Mouse (Mus musculus): Measurements from ENCODE around the gene Dctpp1. TPM values are rescaled to one million over a fixed set of nuclear protein-coding genes. Genes with fewer than 3 reads are reported as not detected.

The Dctpp1 gene
- total and polyA plus RNA-seq, 2 experiments from 2014 or later: 102 to 112 TPM

- no peaks in the 10 kb centered on the region for H3K4me1 ChIP-seq (ENCODE audit: insufficient read depth, low read length)
- H3K36me3 ChIP-seq (ENCODE audit: insufficient read depth, low read length): no peaks in the 10 kb centered on the region
- DNase-seq (ENCODE audit: low spot score) (no peak), ATAC-seq (no peak)
- H3K9me3 ChIP-seq (ENCODE audit: low read length): no peaks in the 10 kb centered on the region
- no peak overlapping the region for H3K4me2 ChIP-seq (ENCODE audit: low read depth, low read length)
- no peaks in the 10 kb centered on the region for H3K27me3 ChIP-seq (ENCODE audit: insufficient read depth, low read length)
- H3K27ac ChIP-seq: no peak overlapping the region
- no peak overlapping the region for H3K9ac ChIP-seq (replicated peaks; ENCODE audit: low read length)
- TF ChIP-seq CTCF (IDR thresholded peaks at IDR 0.05; ENCODE audit: low read depth): no peak
- H3K4me3 ChIP-seq (ENCODE audit: low read length): no peak overlapping the region
- 93% methylated on average over 12 of the region's 12 CpGs for WGBS
Observed at GRCm38 (mm10) chr7:127212432-127213250, 47.9 kb downstream of the Dctpp1 start.

GRCm38 (mm10) chr7:127211014-127211745, 49.3 kb downstream of the Dctpp1 start:
- H3K4me3 ChIP-seq (ENCODE audit: low read length): no peak overlapping the region
- no peaks in the 10 kb centered on the region for H3K27me3 ChIP-seq (ENCODE audit: insufficient read depth, low read length)
- no peak for DNase-seq (ENCODE audit: low spot score)
- H3K9me3 ChIP-seq (ENCODE audit: low read length): no peaks in the 10 kb centered on the region
- H3K4me1 ChIP-seq (ENCODE audit: insufficient read depth, low read length): peaks cover 7% of the 10 kb centered on the region
- 69% methylated on average over 5 of the region's 5 CpGs for WGBS
- no peak overlapping the region for H3K27ac ChIP-seq
- no peak overlapping the region for H3K4me2 ChIP-seq (ENCODE audit: low read depth, low read length)
- TF ChIP-seq CTCF (IDR thresholded peaks at IDR 0.05; ENCODE audit: low read depth): no peak
- no peak for ATAC-seq
- H3K9ac ChIP-seq (replicated peaks; ENCODE audit: low read length): no peak overlapping the region
- H3K36me3 ChIP-seq (ENCODE audit: insufficient read depth, low read length): no peaks in the 10 kb centered on the region

DNA sequence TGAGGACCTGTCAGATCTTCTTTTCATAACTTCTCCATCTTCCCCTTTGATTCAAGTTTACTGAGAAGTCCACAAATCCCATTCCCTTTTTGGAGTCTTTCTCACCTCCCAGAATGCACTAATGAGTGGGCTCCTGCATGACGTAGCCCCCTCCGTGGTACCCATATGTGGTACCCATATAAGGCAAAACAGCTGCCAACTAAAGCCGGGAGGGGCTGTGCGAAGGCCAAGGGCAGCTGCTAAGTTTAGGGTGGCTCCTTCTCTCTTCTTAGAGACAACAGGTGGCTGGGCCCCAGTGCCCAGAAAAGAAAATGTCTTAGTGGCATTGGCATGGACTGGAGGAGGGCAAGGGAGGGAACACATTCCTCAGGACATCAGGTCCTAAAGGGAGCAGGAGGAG, 50.2 kb downstream of the Dctpp1 start:
- no peak for ATAC-seq
- no peak overlapping the region for H3K4me3 ChIP-seq (ENCODE audit: low read length)

GRCm38 (mm10) chr7:127209851-127210250, 50.7 kb downstream of the Dctpp1 start:
- H3K27me3 ChIP-seq (ENCODE audit: insufficient read depth, low read length): no peaks in the 10 kb centered on the region
- DNase-seq (ENCODE audit: low spot score) (no peak), ATAC-seq (no peak)
- H3K36me3 ChIP-seq (ENCODE audit: insufficient read depth, low read length): no peaks in the 10 kb centered on the region
- WGBS: 78% methylated on average over 5 of the region's 5 CpGs
- TF ChIP-seq CTCF (IDR thresholded peaks at IDR 0.05; ENCODE audit: low read depth): no peak
- peak overlapping the region; percentile 57 for H3K4me2 ChIP-seq (ENCODE audit: low read depth, low read length)
- no peak overlapping the region for H3K9ac ChIP-seq (replicated peaks; ENCODE audit: low read length)
- H3K27ac ChIP-seq: peak overlapping the region; percentile 76; the same call in 1 of the 2 replicates
- peak overlapping the region; percentile 76 for H3K4me3 ChIP-seq (ENCODE audit: low read length)
- H3K4me1 ChIP-seq (ENCODE audit: insufficient read depth, low read length): peaks cover 7% of the 10 kb centered on the region
- no peaks in the 10 kb centered on the region for H3K9me3 ChIP-seq (ENCODE audit: low read length)

More for the DNA sequence above, 50.2 kb downstream of the Dctpp1 start:
- no peaks in the 10 kb centered on the region for H3K36me3 ChIP-seq (ENCODE audit: insufficient read depth, low read length)
- no peaks in the 10 kb centered on the region for H3K27me3 ChIP-seq (ENCODE audit: insufficient read depth, low read length)
- H3K4me1 ChIP-seq (ENCODE audit: insufficient read depth, low read length): peaks cover 7% of the 10 kb centered on the region
- no peaks in the 10 kb centered on the region for H3K9me3 ChIP-seq (ENCODE audit: low read length)
- no peak for DNase-seq (ENCODE audit: low spot score)
- H3K9ac ChIP-seq (replicated peaks; ENCODE audit: low read length): no peak overlapping the region
- no peak overlapping the region for H3K27ac ChIP-seq
- no peak overlapping the region for H3K4me2 ChIP-seq (ENCODE audit: low read depth, low read length)
- WGBS: 84% methylated on average over 4 of the region's 4 CpGs
- no peak for TF ChIP-seq CTCF (IDR thresholded peaks at IDR 0.05; ENCODE audit: low read depth)

DNA sequence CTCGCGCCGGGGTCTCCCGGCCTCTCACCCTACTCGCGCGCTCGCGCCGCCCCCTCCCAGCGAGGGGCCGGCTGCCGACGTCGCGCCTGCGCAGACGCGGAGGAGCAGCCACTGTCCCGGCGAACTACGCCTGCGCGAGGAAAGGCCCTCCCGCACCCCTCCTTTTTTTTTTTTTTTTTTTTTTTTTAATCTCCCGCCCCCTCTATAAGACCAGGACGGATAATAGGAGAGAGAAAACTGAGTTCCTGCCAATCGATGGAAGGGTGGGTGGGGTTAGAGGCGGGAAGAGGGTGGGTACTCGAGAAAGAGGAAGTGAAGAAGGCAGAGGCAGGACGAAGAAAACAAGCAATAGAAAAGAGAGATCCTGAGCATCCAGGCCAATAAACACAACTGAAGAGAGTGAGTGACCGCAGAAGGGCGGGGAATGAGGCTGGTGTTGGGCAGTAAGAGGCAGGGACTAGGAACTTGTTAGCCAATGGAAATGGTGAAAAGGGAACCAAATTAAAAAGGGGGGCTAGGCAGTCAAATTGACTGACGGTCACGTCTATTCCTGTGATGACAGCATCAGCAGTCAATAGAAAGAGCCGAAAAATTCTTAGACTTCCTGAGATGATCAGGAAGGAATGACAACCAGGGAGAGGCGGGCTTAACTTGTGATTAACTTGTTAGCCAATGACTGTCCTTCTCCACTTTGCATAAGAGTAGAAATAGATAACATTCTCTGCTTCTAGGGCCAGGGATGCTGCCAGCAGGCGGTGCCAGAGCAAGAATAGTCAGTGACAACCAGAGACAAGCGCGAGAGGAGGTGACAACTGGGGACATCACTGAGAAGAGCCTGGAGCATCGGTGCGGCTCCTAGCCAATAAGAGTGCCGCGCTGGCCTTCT, 51.7 kb downstream of the Dctpp1 start, which contains the start of gene Mylpf:
TSS of gene Mylpf (plus strand) at position 338 of the 886 bp plus-strand sequence.
- Histone ChIP-seq H3K4me3 (ENCODE audit: low read length) (peak within 1 kb of the TSS; percentile 76), H3K27me3 (ENCODE audit: insufficient read depth, low read length) (no peaks in the 10 kb centered on the region), H3K36me3 (ENCODE audit: insufficient read depth, low read length) (no peaks in the 10 kb centered on the region), H3K4me2 (ENCODE audit: low read depth, low read length) (peak within 1 kb of the TSS; percentile 98), H3K4me1 (ENCODE audit: insufficient read depth, low read length) (peaks cover 7% of the 10 kb centered on the region), H3K27ac (peak within 1 kb of the TSS; percentile 84), H3K9me3 (ENCODE audit: low read length) (no peaks in the 10 kb centered on the region), H3K9ac (replicated peaks; ENCODE audit: low read length) (peak within 1 kb of the TSS; percentile 81)
- peak; percentile 77 for TF ChIP-seq CTCF (IDR thresholded peaks at IDR 0.05; ENCODE audit: low read depth)
- ATAC-seq (peak; percentile 97), DNase-seq (ENCODE audit: low spot score) (peak; percentile 97)
- WGBS: under 1% methylated on average over 31 of the region's 44 CpGs

GRCm38 (mm10) chr7:127208295-127208552, 52.3 kb downstream of the Dctpp1 start, which contains the start of gene Tbc1d10b:
Gene Tbc1d10b, minus strand, starts transcription at chr7:127208468.
- Histone ChIP-seq H3K36me3 (ENCODE audit: insufficient read depth, low read length) (no peaks in the 10 kb centered on the region), H3K9me3 (ENCODE audit: low read length) (no peaks in the 10 kb centered on the region), H3K9ac (replicated peaks; ENCODE audit: low read length) (peak within 1 kb of the TSS; percentile 81), H3K4me1 (ENCODE audit: insufficient read depth, low read length) (peaks cover 7% of the 10 kb centered on the region), H3K27ac (peak within 1 kb of the TSS; percentile 84), H3K27me3 (ENCODE audit: insufficient read depth, low read length) (no peaks in the 10 kb centered on the region), H3K4me3 (ENCODE audit: low read length) (peak within 1 kb of the TSS; percentile 76), H3K4me2 (ENCODE audit: low read depth, low read length) (peak within 1 kb of the TSS; percentile 98)
- DNase-seq (ENCODE audit: low spot score) (no peak), ATAC-seq (no peak; the same call in 1 of the 2 replicates)
- under 1% methylated on average over 43 of the region's 44 CpGs for WGBS
- no peak for TF ChIP-seq CTCF (IDR thresholded peaks at IDR 0.05; ENCODE audit: low read depth)

Data from hindbrain, postnatal 0 days (tissue).